Mouse (Mus musculus) cortical plate, adult 2 months (tissue): ENCODE results near the gene Asap2.

Source experiments
- CTCF ChIP-seq: fragments of 200-500 bp; IDR thresholded peaks from 2 replicates; pipeline ENCODE4 v1.5.1; 2011; ENCODE audit warnings: mild to moderate bottlenecking, control low read depth, low read length; ENCODE audit not compliant: insufficient read depth; ENCODE audit errors: extremely low read depth
- POLR2A ChIP-seq: fragments of 200-500 bp; IDR thresholded peaks from 2 replicates; pipeline ENCODE4 v1.6.1; 2011; ENCODE audit warnings: mild to moderate bottlenecking, low read length, control low read depth; ENCODE audit not compliant: insufficient read depth; ENCODE audit errors: extremely low read depth

- TF ChIP-seq POLR2A (no peak), CTCF (no peak)
These were observed 276.5 kb downstream of the Asap2 start for GRCm38 (mm10) chr12:21266784-21267098.
